11 mouse cellular contexts compared by ENCODE assay signal in genomic region chr6:108424749-108425584, GRCm38 (mm10).
DNase-seq lines count a peak whose midpoint lies in the region; ATAC-seq and TF ChIP-seq lines count a peak whose summit lies in the region.
"Had no signal": no experiment of that assay in that cellular context is flagged by ENCODE, and none has a peak within 500 bp of the region (broad histone marks: within the 10 kb centered on the region; RNA-seq: fewer than 3 reads in every experiment).

No protein-coding gene starts in this region.

- no peaks in the 10 kb centered on the region for H3K27me3 ChIP-seq in embryonic facial prominence, embryonic 10.5 days (replicated peaks; ENCODE audit: low read depth, poor library complexity, severe bottlenecking)
- no peaks in the 10 kb centered on the region for H3K27me3 ChIP-seq in midbrain, embryonic 14.5 days (ENCODE audit: control insufficient read depth, insufficient read depth, low read length)
- H3K27me3 ChIP-seq: kidney, embryonic 15.5 days; megakaryocyte, embryonic 14.5 days had no signal

- H3K4me2 ChIP-seq in midbrain, embryonic 14.5 days (ENCODE audit: low read length), result no peak overlapping the region
- H3K4me2 ChIP-seq: heart, embryonic 11.5 days; kidney, embryonic 15.5 days had no signal

- no peak for TF ChIP-seq CTCF in layer of hippocampus, adult 2 months (conservative IDR thresholded peaks at IDR 0.05)

- no peak overlapping the region for H3K4me3 ChIP-seq in layer of hippocampus, adult 2 months
- no peak overlapping the region for H3K4me3 ChIP-seq in embryonic facial prominence, embryonic 10.5 days
- H3K4me3 ChIP-seq in midbrain, embryonic 14.5 days (replicated peaks; ENCODE audit: low read depth, low read length), result no peak overlapping the region
- H3K4me3 ChIP-seq: kidney, embryonic 15.5 days; megakaryocyte, embryonic 14.5 days had no signal

- H3K4me1 ChIP-seq in embryonic facial prominence, embryonic 10.5 days, result peaks cover 18% of the 10 kb centered on the region
- peaks cover 18% of the 10 kb centered on the region; the same call in 1 of the 2 replicates for H3K4me1 ChIP-seq in midbrain, embryonic 14.5 days (ENCODE audit: control insufficient read depth, insufficient read depth, low read length)

- H3K9ac ChIP-seq in midbrain, embryonic 14.5 days (replicated peaks; ENCODE audit: low read length), result no peak overlapping the region
- H3K9ac ChIP-seq: kidney, embryonic 15.5 days had no signal

- 63% methylated on average over 9 of the region's 9 CpGs for WGBS in embryonic facial prominence, embryonic 10.5 days
- 58% methylated on average over 9 of the region's 9 CpGs for WGBS in midbrain, embryonic 14.5 days

- peaks cover 8% of the 10 kb centered on the region for H3K36me3 ChIP-seq in embryonic facial prominence, embryonic 10.5 days (replicated peaks)
- no peaks in the 10 kb centered on the region for H3K36me3 ChIP-seq in midbrain, embryonic 14.5 days (ENCODE audit: control insufficient read depth, insufficient read depth, low read length)

- peak overlapping the region; percentile 94 for H3K27ac ChIP-seq in layer of hippocampus, adult 2 months
- H3K27ac ChIP-seq in embryonic facial prominence, embryonic 10.5 days (replicated peaks), result no peak overlapping the region
- no peak overlapping the region for H3K27ac ChIP-seq in midbrain, embryonic 14.5 days (replicated peaks; ENCODE audit: low read depth, low read length)
- H3K27ac ChIP-seq: kidney, embryonic 15.5 days had no signal

- no peaks in the 10 kb centered on the region for H3K9me3 ChIP-seq in embryonic facial prominence, embryonic 10.5 days
- H3K9me3 ChIP-seq in midbrain, embryonic 14.5 days (ENCODE audit: control insufficient read depth, low read length), result no peaks in the 10 kb centered on the region
- H3K9me3 ChIP-seq: kidney, embryonic 15.5 days; megakaryocyte, embryonic 14.5 days had no signal

- DNase-seq in layer of hippocampus, adult 2 months (ENCODE audit: low spot score in 2 of 2), result peak in 1 of 2 experiments; percentile 11
- no peak for DNase-seq in layer of hippocampus, adult 8-10 months (ENCODE audit: low spot score in 2 of 2)
- peak; percentile 23 for DNase-seq in embryonic facial prominence, embryonic 10.5 days (ENCODE audit: low spot score)
- peak; percentile 75 for DNase-seq in gastrocnemius, postnatal 25 days
- peak; percentile 42 for DNase-seq in midbrain, embryonic 14.5 days
- no peak for DNase-seq in embryo, embryonic 11 days
- no peak for DNase-seq in thymus, postnatal 14 days

- 0 out of 2 replicates have a peak, but pooled peaks have one; percentile 59 for ATAC-seq in midbrain, embryonic 14.5 days (ENCODE audit: low FRiP score, low TSS enrichment)
- ATAC-seq in granulocyte monocyte progenitor cell, adult 5-6 weeks (replicated peaks; ENCODE audit: poor library complexity, severe bottlenecking), result no peak

Comparison
In these comparisons a context has a peak if more than half of its experiments do, and no peak if none do; other contexts are left out.
1. DNase-seq: peak in embryonic facial prominence, embryonic 10.5 days (single experiment), gastrocnemius, postnatal 25 days (single experiment) and midbrain, embryonic 14.5 days (single experiment); none in layer of hippocampus, adult 8-10 months (0 of 2), embryo, embryonic 11 days (single experiment) and thymus, postnatal 14 days (single experiment).